Mouse (Mus musculus) lung, embryonic 14.5 days (tissue): ENCODE measurements around the gene Etfdh. TPM values are rescaled to one million over a fixed set of nuclear protein-coding genes. Genes with fewer than 3 reads are reported as not detected.

ENCODE experiments used
- ATAC-seq: fragments of 200-750 bp; cut with Nextera tagmentation; 2 replicates; pipeline ENCODE4 v1.8.0; 2017; ENCODE audit warnings: mild to moderate bottlenecking, moderate TSS enrichment, moderate library complexity; ENCODE audit not compliant: insufficient read depth
- DNase-seq: peaks from one replicate; pipeline ENCODE4 v3.0.0-alpha.2; 2015
- H3K27ac ChIP-seq: fragments of 300-500 bp; sonication (generic); 2 replicates; pipeline ENCODE4 v1.5.1; 2014; ENCODE audit warnings: low read depth, mild to moderate bottlenecking, moderate library complexity
- H3K27me3 ChIP-seq: fragments of 300-500 bp; sonication (generic); 2 replicates; pipeline ENCODE4 v1.6.1; 2014; ENCODE audit warnings: low read length, control low read depth; ENCODE audit not compliant: insufficient read depth
- H3K36me3 ChIP-seq: fragments of 300-500 bp; sonication (generic); 2 replicates; pipeline ENCODE4 v1.6.1; 2014; ENCODE audit warnings: control low read depth; ENCODE audit not compliant: insufficient read depth
- H3K4me1 ChIP-seq: fragments of 300-500 bp; sonication (generic); 2 replicates; pipeline ENCODE4 v1.6.1; 2014; ENCODE audit warnings: antibody characterized with exemption, control low read depth; ENCODE audit not compliant: insufficient read depth
- H3K4me2 ChIP-seq: fragments of 300-500 bp; sonication (generic); 2 replicates; pipeline ENCODE4 v1.6.1; 2014; ENCODE audit warnings: mild to moderate bottlenecking
- H3K4me3 ChIP-seq: fragments of 300-500 bp; sonication (generic); 2 replicates; pipeline ENCODE4 v1.5.1; 2014; ENCODE audit warnings: low read depth, low read length
- H3K9ac ChIP-seq: fragments of 300-500 bp; sonication (generic); 2 replicates; pipeline ENCODE4 v1.6.1; 2014
- H3K9me3 ChIP-seq: fragments of 300-500 bp; sonication (generic); 2 replicates; pipeline ENCODE4 v1.6.1; 2016; ENCODE audit warnings: low read depth, low read length, control low read depth
- CTCF ChIP-seq: IDR thresholded peaks from 2 replicates; pipeline ENCODE4 v1.5.1; 2016; ENCODE audit warnings: antibody characterized with exemption, low read depth
- WGBS: fragments of 180-500 bp; shearing (Covaris S2); extraction: QIAGEN DNeasy Blood & Tissue Kit; methylation state at CpG from one replicate; pipeline ENCODE4 v1.1.7; 2014; 5-methylcytosine and 5-hydroxymethylcytosine counted together
- polyA plus RNA-seq: library from polyadenylated mRNA; unstranded; fragments of >200 nt; fragmentation: Nextera tagmentation; extraction: Ambion mirVana; gene quantifications from 2 replicates; pipeline ENCODE4 v1.2.1, GENCODE M21; 2014

The Etfdh gene
- polyA plus RNA-seq, 1 experiment from 2014 or later, result 48.1 TPM

DNA sequence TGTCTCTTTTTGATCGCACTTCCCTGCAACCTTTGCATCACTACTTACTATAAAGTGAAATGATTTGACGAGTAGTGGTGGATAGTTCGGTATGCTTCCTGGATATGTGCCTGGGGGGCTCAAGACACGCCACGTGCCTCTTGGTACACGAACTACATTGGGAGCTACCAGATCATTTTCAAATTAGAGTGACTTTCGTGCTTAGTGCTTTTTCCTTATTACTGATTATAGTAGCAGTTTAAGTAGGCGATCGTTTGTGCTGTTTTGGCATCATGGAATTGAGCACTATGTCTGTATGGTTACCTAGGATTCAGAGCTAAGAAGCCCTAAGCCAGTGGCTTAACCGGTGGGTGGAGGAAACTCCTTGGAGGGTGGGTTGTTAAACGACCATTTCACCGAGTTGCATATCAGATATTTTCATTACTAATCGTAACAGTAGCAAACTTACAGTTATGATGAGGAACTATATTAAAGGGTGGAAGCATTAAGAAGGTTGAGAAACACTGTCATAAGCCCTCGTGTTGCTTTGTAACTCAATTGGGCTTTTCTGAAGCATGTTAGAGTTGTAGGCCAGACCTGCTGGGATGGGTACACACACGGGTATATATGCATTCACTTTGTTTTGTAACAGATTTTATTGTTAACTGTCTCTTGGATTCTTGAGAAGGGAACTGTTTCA is 37.4 kb downstream of the Etfdh start:
- H3K4me2 ChIP-seq, result peak overlapping the region; percentile 88
- WGBS, result 3% methylated on average over 15 of the region's 15 CpGs
- peak overlapping the region; percentile 87 for H3K27ac ChIP-seq
- peak overlapping the region; percentile 90 for H3K9ac ChIP-seq
- peak overlapping the region; percentile 81 for H3K4me3 ChIP-seq
- no peak for TF ChIP-seq CTCF
- H3K9me3 ChIP-seq, result no peaks in the 10 kb centered on the region
- no peaks in the 10 kb centered on the region for H3K27me3 ChIP-seq
- ATAC-seq (0 out of 2 replicates have a peak, but pooled peaks have one; percentile 9), DNase-seq (no peak)
- peaks cover 4% of the 10 kb centered on the region; the same call in 1 of the 2 replicates for H3K4me1 ChIP-seq
- H3K36me3 ChIP-seq, result peaks cover 32% of the 10 kb centered on the region

GRCm38 (mm10) chr3:79590863-79591792 is 38.2 kb downstream of the Etfdh start, which contains the start of gene Ppid:
Ppid (plus strand) TSS chr3:79591342.
- 2% methylated on average over 63 of the region's 63 CpGs for WGBS
- peaks cover 4% of the 10 kb centered on the region; the same call in 1 of the 2 replicates for H3K4me1 ChIP-seq
- DNase-seq, result peak; percentile 94

DNA sequence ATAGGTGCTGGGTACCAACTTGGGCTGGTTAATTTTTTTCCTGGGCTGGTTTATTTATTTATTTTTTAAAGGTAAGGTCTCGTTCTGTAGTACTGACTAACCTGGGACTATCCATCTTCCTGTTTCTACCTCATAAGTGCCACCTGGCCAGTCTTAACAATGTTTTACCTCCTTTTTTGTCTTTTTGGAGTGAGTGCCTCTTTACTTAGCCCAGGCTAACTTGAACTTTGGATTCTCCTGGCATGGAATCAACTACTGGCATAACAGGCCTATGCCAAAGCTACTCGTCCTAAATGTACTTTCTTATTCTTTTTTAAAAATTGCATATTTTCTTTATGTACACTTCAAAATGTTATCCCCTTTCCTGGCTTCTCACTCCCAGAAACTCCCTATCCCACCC is 39.6 kb downstream of the Etfdh start:
- Histone ChIP-seq H3K36me3 (peaks cover 12% of the 10 kb centered on the region), H3K4me1 (peaks cover 4% of the 10 kb centered on the region; the same call in 1 of the 2 replicates), H3K27ac (no peak overlapping the region), H3K9me3 (no peaks in the 10 kb centered on the region), H3K4me3 (no peak overlapping the region), H3K4me2 (no peak overlapping the region), H3K9ac (no peak overlapping the region), H3K27me3 (no peaks in the 10 kb centered on the region)
- no peak for TF ChIP-seq CTCF
- ATAC-seq (no peak), DNase-seq (no peak)
- WGBS, result 66% methylated on average over 2 of the region's 2 CpGs

More at GRCm38 (mm10) chr3:79590863-79591792, 38.2 kb downstream of the Etfdh start, which contains the start of gene Ppid:
- Histone ChIP-seq H3K27ac (peak within 1 kb of the TSS; percentile 87), H3K36me3 (peaks cover 25% of the 10 kb centered on the region), H3K9ac (peak within 1 kb of the TSS; percentile 90), H3K9me3 (no peaks in the 10 kb centered on the region), H3K4me2 (peak within 1 kb of the TSS; percentile 88), H3K4me3 (peak within 1 kb of the TSS; percentile 81), H3K27me3 (no peaks in the 10 kb centered on the region)
- TF ChIP-seq CTCF, result no peak
- peak; percentile 90 for ATAC-seq

DNA sequence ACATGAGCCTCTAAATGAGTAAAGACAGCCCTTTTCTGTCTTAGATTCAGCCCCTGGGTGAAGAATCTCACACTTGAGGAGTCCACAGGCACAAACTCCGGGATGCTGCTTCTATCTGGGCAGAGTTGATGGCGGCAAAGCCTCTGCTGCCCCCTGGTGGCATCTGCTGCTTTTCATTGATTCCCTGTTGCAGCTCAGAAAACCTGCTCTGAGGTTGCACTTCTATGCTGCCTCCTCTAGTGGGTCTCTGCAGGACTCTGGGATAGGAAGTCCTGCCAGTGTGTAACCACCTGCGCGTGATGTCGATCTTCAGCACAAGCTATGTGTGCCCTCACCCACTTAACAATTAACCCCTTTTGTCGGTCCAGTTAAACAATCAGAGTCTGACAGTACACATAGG is 42.5 kb downstream of the Etfdh start:
- H3K27ac ChIP-seq, result no peak overlapping the region
- no peaks in the 10 kb centered on the region for H3K27me3 ChIP-seq
- no peak overlapping the region for H3K4me3 ChIP-seq
- ATAC-seq (peak; percentile 65), DNase-seq (peak; percentile 97)
- H3K4me2 ChIP-seq, result no peak overlapping the region
- WGBS, result 3% methylated on average over 6 of the region's 6 CpGs
- H3K36me3 ChIP-seq, result no peaks in the 10 kb centered on the region
- peak; percentile 98 for TF ChIP-seq CTCF
- H3K9me3 ChIP-seq, result no peaks in the 10 kb centered on the region
- H3K4me1 ChIP-seq, result no peaks in the 10 kb centered on the region
- H3K9ac ChIP-seq, result no peak overlapping the region

- Histone ChIP-seq H3K4me1 (no peaks in the 10 kb centered on the region), H3K27me3 (no peaks in the 10 kb centered on the region), H3K9me3 (no peaks in the 10 kb centered on the region), H3K4me2 (no peak overlapping the region), H3K36me3 (no peaks in the 10 kb centered on the region), H3K4me3 (no peak overlapping the region), H3K27ac (no peak overlapping the region), H3K9ac (no peak overlapping the region)
- no peak for TF ChIP-seq CTCF
- ATAC-seq, result no peak
- WGBS, result 49% methylated on average over 5 of the region's 5 CpGs
- DNase-seq, result no peak
Observed at GRCm38 (mm10) chr3:79579891-79580575, 49.3 kb downstream of the Etfdh start.

DNA sequence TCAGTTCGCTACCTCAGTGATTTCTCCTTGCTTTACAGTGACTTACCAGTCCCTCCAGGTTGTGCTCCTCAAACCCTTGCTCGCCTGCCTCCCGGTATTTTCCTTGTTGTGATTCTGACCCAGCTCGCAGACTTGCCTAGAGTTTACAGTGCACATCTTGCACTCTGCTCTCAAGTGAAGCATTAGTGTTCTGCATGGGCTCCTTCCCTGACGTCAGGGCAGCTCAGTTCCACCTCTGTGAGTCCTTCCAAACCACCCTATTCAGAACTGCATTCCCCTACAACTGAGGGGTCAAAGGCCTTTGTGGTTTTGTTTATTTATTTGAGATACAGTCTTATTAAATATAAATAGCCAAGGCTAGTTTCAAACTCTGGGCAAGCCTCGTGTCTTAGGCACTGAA is 51.1 kb downstream of the Etfdh start:
- no peak overlapping the region for H3K4me2 ChIP-seq
- TF ChIP-seq CTCF, result no peak
- no peak overlapping the region for H3K9ac ChIP-seq
- no peak for DNase-seq
- 64% methylated on average over 6 of the region's 6 CpGs for WGBS
- ATAC-seq, result no peak
- H3K9me3 ChIP-seq, result no peaks in the 10 kb centered on the region
- H3K27me3 ChIP-seq, result no peaks in the 10 kb centered on the region
- no peak overlapping the region for H3K27ac ChIP-seq
- no peaks in the 10 kb centered on the region for H3K4me1 ChIP-seq
- no peak overlapping the region for H3K4me3 ChIP-seq
- H3K36me3 ChIP-seq, result no peaks in the 10 kb centered on the region
